Mouse (Mus musculus) stomach, postnatal 0 days (tissue): ENCODE measurements around the gene Flywch2.

ENCODE experiments used
- CTCF ChIP-seq: IDR thresholded peaks from 2 replicates; pipeline ENCODE4 v1.5.1; 2016; ENCODE audit warnings: antibody characterized with exemption, low read depth, mild to moderate bottlenecking, moderate library complexity
- EP300 ChIP-seq: optimal IDR thresholded peaks from 2 replicates; pipeline ENCODE3; 2016; ENCODE audit warnings: antibody characterized with exemption

- no peak for TF ChIP-seq CTCF
- no peak for TF ChIP-seq EP300
Observed at GRCm38 (mm10) chr17:23790269-23791078, 4.6 kb upstream of the Flywch2 start, which contains the start of gene Srrm2.
